Mouse (Mus musculus): ENCODE measurements around the gene Gm8159. TPM values are rescaled to one million over a fixed set of nuclear protein-coding genes. Genes with fewer than 3 reads are reported as not detected.
"Not testable (repeated sequence)": the region's sequence is repeated elsewhere in the genome, so short reads cannot be mapped to it uniquely, and the experiment has no call there.

Gm8159 gene
- not detected for total RNA-seq (2021)
- long read RNA-seq, experiment 1: 0 reads
- long read RNA-seq, experiment 2: 0 reads

GRCm38 (mm10) chr14:4632052-4632451 lies at the start of gene Gm8159:
Gene Gm8159 (plus strand): TSS chr14:4632352.
- not testable (repeated sequence) for DNase-seq (ENCODE audit: low spot score in 2 of 2)

GRCm38 (mm10) chr14:4649309-4649708 lies 17.2 kb downstream of the Gm8159 start:
- DNase-seq (ENCODE audit: low spot score in 2 of 2): not testable (repeated sequence)

- DNase-seq (ENCODE audit: low spot score in 2 of 2): not testable (repeated sequence)
Measured at GRCm38 (mm10) chr14:4650324-4650723, 18.2 kb downstream of the Gm8159 start.

- DNase-seq (ENCODE audit: low spot score in 2 of 2): not testable (repeated sequence)
Measured at GRCm38 (mm10) chr14:4663892-4664291, 31.7 kb downstream of the Gm8159 start, which contains the start of gene Gm3239. Gene Gm3239 (plus strand): TSS chr14:4664192.

Other genes starting within 250 kb of the Gm8159 start
- not detected for gene Gm3159, start 234.8 kb upstream of the Gm8159 start, total RNA-seq (2021)
- not detected for gene Gm3164, start 216.9 kb upstream of the Gm8159 start, total RNA-seq (2021)
- not detected for gene Gm3173, start 201.4 kb upstream of the Gm8159 start, total RNA-seq (2021)
- gene Gm3182, start 150.6 kb upstream of the Gm8159 start, total RNA-seq (2021): not detected
- not detected for gene Gm3047, start 76.9 kb upstream of the Gm8159 start, total RNA-seq (2021)
- not detected for gene Gm3239, start 31.8 kb downstream of the Gm8159 start, total RNA-seq (2021)
- gene Gm7876, start 76.9 kb downstream of the Gm8159 start, total RNA-seq (2021): not detected
- not detected for gene Gm3252, start 94.4 kb downstream of the Gm8159 start, total RNA-seq (2021)
- not detected for gene Gm9602, start 144.0 kb downstream of the Gm8159 start, total RNA-seq (2021)
- not detected for gene Gm3269, start 205.8 kb downstream of the Gm8159 start, total RNA-seq (2021)
- gene Gm3264, start 223.2 kb downstream of the Gm8159 start, total RNA-seq (2021): 1 to 10 TPM in 1 of 2 experiments, under 1 TPM in 1; 0.81 to 2.7 TPM

Data from adrenal gland, postnatal 4 days (tissue).